Mouse (Mus musculus) left cerebral cortex, adult 9 months (tissue): Measurements from ENCODE around the gene Ugt2a2.
"Not testable (repeated sequence)": the region's sequence is repeated elsewhere in the genome, so short reads cannot be mapped to it uniquely, and the experiment has no call there.

ENCODE experiments used
- DNase-seq, 2 experiments: peaks; one replicate each; pipeline ENCODE4 v3.0.0; 2022; ENCODE audit warnings: low spot score in 2 of 2

The Ugt2a2 gene

DNA sequence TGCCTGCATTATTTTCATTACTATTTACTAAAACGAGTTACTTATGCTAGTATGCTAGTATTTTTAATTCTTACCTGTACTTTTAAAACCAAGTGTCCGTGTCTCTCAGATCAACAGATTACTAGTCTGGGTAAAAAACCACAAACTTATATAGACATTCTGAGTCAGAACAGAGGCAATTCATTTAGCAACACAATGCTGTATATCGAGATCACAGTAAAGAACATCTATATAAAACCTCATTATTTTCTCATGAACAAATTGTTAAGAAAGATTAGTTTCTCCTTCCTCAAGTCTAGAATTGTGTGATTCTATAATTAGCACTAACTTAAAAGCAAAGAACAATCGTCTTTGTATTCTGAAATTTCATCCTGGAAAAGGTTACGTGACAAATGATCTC lies at the start of gene Ugt2a2:
Gene Ugt2a2 (minus strand): TSS at position 101 of the 400 bp plus-strand sequence.
- no peak for DNase-seq

DNA sequence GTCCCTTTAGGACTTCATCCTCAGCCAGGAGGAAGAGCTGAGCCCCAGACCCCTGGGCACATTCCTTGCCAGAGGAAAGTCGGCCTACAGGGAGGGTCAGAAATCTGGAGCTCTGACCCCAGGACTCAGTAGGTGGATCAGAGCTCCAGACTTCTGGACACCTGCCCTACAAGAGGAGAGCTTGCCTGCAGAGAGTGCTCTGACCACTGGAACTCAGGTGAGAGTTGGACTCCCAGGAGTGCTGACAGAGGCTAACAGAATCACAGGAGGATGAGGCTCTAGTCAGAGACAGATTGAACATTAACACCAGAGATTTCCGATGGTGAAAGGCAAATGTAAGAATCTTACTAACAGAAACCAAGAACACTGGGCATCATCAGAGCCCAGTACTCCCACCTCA lies 41.5 kb upstream of the Ugt2a2 start:
- not testable (repeated sequence) for DNase-seq

DNA sequence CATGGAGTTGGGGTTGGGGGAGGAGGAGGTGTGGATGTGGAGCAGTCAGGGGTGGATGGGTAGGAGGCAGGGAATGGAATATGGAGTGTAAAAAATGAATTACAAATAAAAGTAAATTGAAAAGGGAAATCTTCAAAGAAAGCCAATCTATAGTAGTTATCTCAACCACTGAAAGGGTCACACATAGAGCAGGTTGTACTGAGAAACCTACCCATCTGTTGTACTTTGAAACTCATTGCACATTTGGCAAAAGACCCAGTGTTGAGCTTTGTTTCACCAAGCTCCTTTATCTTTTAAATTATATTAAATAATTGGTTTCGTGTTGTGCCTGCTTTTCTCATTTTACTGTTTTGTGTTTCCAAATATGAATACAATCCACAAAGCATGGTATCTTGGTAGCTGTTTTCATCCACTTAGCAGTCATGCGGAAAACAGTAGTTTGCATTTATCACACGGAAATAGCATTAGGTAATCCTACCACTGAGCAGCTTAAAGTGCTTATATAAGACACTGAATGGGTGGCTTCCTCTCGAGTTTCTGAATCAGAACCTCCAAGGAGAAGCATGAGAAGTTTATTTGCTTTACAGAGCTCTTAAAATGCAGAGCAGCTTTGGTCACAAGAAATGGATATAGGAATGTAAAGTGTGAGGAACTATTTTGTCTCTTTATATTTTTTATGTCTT lies 23.9 kb upstream of the Ugt2a2 start:
- no peak for DNase-seq

- DNase-seq = no peak
These were observed 20.6 kb upstream of the Ugt2a2 start for GRCm38 (mm10) chr5:87502687-87503086.

DNA sequence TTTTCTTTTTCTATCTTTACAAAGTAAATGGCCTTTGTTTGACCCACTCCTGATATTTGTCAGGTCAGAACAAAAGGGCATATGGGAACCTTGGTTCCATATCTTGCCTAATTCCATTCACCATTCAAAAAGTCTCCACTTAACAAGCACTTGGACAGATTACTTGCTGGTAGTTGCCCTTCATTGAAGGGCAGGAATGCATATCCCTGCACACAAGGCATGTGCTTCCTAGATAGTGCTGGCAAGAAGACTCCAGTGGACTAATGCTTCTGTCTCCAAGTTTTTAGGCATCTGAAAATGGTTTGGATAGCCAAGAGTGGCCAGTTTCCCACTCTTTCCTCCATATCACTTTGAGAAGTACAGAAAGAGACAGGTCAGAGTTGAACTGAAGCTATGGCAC lies 17.3 kb upstream of the Ugt2a2 start:
- DNase-seq = no peak

GRCm38 (mm10) chr5:87498936-87499335 lies 16.9 kb upstream of the Ugt2a2 start:
- DNase-seq = no peak

GRCm38 (mm10) chr5:87490771-87491170 lies 8.7 kb upstream of the Ugt2a2 start, which contains the start of gene Ugt2a1:
Gene Ugt2a1, minus strand, starts transcription at chr5:87490871.
- DNase-seq = no peak

GRCm38 (mm10) chr5:87486706-87487105 lies 4.6 kb upstream of the Ugt2a2 start, which contains the start of gene Gm43638:
Gene Gm43638, minus strand, starts transcription at chr5:87486806.
- not testable (repeated sequence) for DNase-seq

DNA sequence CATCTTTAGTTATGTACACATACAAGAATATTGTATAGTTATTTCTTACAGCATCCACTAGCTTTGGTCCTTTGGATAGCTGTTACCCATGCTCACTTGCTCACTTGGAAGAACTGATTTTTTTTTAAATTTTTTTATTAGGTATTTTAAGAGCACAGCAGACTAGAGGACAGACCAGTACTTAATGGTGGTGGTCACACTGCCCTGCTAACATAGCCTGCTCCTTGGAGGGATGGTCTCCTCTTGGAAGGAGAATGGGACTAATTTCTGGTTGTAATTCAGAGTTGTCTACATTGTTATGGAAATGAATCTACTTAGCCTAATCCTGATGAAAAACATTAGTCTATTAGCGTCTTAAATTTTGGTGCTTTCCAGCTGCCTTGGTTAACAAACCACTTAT lies 23.2 kb downstream of the Ugt2a2 start:
- DNase-seq = no peak

- DNase-seq = no peak
These were observed 24.4 kb downstream of the Ugt2a2 start for GRCm38 (mm10) chr5:87457701-87458100.

DNA sequence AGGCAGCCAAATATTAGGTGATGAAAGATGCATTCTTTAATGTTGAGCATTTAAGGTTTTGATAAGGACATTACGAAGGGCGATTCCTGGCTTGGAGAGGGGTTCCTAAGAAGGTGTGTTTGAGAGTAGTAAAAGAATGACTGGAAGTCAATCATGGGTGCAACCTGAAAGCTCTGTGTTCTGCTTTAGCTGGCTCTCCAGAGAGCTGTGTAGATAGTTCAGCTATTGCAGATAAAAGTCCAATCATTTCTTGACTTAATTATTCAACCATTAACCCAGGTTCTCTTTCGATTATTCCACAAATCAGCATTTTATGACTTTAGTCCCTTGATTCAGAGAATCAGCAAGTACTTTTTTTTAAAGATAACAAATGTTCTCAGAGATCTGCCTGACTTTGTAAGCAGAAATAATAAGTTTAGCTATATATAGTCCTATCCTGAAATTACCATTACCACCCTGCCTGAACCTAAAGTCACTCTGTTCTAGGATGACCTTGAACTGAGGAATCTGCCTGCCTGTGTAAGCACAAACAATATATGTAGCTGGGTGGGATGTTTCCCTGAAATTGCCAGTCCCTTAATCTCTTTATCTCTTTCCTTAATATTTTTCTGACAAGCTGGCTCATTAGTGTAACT lies 25.7 kb downstream of the Ugt2a2 start:
- no peak for DNase-seq

GRCm38 (mm10) chr5:87455519-87455918 lies 26.5 kb downstream of the Ugt2a2 start:
- DNase-seq = no peak

DNA sequence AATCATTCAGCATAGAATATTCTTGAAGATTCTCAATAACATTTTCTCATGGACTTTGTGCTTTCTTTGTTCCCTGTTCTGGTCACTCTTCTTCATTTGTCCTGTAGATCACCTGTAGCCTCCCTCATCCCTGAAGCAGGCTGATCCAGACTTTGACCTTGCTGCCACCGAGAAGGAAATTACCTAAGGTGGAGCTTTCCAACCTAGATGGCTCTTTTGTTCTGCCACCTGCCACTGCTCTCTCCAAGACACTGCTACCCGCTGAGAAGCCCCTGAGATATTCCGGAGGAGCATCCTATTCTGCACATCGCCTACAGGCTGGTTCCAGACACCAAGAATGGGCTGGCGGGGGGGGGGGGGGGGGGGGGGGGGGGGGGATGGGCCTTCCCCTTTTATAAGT lies 29.5 kb downstream of the Ugt2a2 start:
- not testable (repeated sequence) for DNase-seq

GRCm38 (mm10) chr5:87436264-87436663 lies 45.8 kb downstream of the Ugt2a2 start:
- peak in 1 of 2 experiments; percentile 18 for DNase-seq

GRCm38 (mm10) chr5:87425676-87426075 lies 56.4 kb downstream of the Ugt2a2 start:
- DNase-seq = no peak

GRCm38 (mm10) chr5:87424041-87424440 lies 58.0 kb downstream of the Ugt2a2 start, which contains the start of gene Ugt2b38:
Gene Ugt2b38, minus strand, starts transcription at chr5:87424203.
- not testable (repeated sequence) for DNase-seq
